Mouse (Mus musculus): ENCODE results near the gene 4930467E23Rik.
A peak's percentile ranks its signal among the peaks of the same experiment; 100 is the strongest.
"Not testable (repeated sequence)": the region's sequence is repeated elsewhere in the genome, so short reads cannot be mapped to it uniquely, and the experiment has no call there.

Gene 4930467E23Rik

DNA sequence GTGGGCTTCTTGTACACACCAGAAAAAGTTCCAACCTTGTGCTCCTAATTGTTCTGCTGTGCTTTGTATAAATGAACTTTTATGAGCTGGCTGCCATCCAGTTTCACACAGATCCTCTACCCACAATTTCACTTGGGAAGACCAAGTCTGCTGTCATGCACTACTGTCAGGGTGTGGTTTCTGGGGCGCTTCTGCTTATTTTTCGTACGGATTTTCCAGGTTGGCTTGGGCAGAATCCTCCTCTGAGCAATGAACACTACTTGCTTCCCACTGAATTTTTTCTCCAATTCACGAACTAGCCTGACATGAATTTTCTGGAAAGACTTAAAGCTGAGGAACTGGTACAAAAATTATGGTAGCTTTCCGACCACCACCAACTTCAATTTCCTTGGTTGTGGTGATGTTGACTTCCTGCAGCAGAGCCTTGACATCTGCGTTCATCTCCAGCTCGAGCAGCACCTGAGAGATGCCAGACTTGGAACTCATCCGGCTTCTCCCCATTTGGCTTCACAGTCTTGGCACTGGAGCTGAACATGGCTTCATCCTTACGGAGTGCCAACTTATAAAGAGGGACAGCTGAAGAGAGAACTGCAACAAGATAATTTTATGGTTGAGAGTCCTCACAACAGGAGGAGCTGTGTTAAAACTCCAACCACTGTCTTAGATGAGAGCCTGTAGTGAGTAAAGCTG is 18.1 kb upstream of the 4930467E23Rik start:
- not testable (repeated sequence) for DNase-seq

DNA sequence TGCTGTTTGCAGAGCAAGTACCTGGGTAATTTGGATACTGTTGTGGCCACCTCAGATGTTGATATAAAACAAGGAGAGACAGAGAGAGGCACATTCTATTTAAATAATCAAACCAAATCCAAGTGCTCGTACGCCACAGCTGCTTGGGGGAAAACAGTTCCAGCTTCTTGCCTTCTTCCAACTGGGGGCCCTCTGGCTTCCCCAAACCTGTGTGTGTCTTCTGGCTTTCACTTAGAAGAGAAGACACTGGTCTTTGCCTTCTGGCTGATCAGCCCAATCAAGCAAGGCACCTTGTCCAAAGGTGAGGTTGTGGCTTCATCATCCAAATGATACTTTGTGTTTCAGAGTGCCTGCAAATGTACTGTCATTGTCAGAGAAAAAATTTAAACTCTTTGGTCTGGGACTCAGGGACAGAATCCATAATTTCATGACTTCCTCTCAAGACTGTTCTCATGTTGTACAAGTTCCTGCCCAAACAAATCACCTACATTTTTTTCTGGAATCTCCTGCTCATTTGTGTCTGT is 17.1 kb upstream of the 4930467E23Rik start:
- not testable (repeated sequence) for DNase-seq

DNA sequence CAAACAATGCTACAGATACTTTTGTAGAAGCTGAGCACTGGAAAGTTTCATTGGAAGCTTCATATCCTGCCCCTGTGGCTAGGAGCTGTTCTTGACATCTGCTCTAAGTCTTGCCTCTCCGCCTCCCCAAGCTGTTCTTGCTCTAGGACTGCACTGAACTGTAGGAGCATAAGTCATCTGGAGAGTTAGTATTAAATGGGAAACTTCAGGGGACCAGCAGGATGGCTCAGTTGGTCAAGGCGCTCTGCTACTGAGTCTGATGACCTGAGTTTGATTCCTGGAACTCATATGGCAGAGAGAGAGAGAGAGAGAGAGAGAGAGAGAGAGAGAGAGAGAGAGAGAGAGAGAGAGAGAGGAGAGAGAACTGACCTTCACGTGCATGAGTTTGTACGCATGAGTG is 16.6 kb upstream of the 4930467E23Rik start:
- not testable (repeated sequence) for DNase-seq

GRCm38 (mm10) chr8:19713232-19713834 is 16.0 kb upstream of the 4930467E23Rik start:
- not testable (repeated sequence) for DNase-seq

GRCm38 (mm10) chr8:19714426-19714825 is 14.9 kb upstream of the 4930467E23Rik start:
- not testable (repeated sequence) for DNase-seq

DNA sequence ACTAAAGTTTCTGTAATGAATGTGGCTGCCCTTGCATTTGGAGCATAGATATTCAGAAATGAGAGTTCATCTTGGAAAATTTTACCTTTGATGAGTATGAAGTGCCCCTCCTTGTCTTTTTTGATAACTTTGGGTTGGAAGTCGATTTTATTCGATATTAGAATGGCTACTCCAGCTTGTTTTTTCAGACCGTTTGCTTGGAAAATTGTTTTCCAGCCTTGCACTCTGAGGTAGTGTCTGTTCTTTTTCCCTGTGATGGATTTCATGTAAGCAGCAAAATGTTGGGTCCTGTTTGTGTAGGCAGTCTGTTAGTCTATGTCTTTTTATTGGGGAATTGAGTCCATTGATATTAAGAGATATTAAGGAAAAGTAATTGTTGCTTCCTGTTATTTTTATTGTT is 14.1 kb upstream of the 4930467E23Rik start:
- DNase-seq = not testable (repeated sequence)

- DNase-seq = peak; percentile 24
Measured at GRCm38 (mm10) chr8:19717851-19718250, 11.5 kb upstream of the 4930467E23Rik start.

- peak; percentile 56 for DNase-seq
Measured at GRCm38 (mm10) chr8:19719513-19719912, 9.9 kb upstream of the 4930467E23Rik start.

GRCm38 (mm10) chr8:19724871-19725270 is 4.5 kb upstream of the 4930467E23Rik start:
- not testable (repeated sequence) for DNase-seq

GRCm38 (mm10) chr8:19751773-19752172 is 22.4 kb downstream of the 4930467E23Rik start:
- not testable (repeated sequence) for DNase-seq

GRCm38 (mm10) chr8:19754178-19754577 is 24.8 kb downstream of the 4930467E23Rik start:
- DNase-seq = not testable (repeated sequence)

DNA sequence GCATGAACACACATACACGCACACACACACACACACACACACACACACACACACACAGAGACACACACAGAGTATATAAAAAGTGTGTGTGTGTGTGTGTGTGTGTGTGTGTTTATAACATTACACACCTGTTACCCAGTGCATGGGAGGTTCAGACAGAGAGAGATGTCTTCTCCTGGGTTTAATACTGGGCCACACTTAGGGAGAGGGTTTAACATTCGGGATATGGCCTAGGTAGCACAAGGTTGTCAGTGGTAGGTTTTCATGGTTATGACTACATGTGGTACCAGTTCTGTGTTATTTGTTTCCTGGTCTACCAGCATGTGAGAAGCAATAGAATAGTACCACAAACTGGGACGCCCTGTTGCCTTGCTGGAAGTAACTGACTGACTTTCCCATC is 25.6 kb downstream of the 4930467E23Rik start:
- DNase-seq = not testable (repeated sequence)

- DNase-seq = not testable (repeated sequence)
Measured at GRCm38 (mm10) chr8:19761660-19762059, 32.3 kb downstream of the 4930467E23Rik start.

DNA sequence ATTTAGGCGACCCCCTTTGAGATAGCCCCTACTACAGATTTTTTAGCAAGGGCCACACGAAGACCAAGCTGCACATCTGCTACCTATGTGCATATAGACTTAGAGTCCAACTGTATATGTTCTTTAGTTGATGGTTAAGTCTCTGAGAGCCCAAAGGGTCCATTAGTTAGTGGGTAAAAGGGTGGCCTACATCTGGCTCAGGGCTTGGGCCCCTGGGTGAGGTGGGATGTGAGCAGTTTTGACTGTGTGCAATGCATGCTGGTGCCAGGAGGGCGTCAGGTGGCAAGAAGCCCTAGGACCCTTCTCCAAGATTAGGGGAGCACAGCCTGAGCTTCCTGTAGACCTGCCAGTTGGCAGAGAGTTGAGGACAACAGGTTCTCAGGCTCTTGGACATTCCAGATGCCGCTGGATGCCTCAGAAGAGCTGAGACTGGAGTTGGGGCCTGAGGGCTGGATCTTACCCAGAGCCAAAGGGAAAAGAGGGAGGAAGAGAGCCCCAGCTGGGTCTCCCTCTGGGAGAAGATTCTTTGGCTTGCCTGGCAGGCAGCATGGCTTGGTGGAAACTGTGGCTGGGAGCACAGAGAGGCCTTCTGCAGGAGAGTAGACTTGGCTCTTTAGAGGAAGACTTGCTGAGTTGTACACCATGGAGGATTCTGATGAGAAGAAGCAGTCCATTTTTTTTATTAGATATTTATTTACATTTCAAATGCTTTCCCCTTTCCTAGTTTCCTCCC is 33.6 kb downstream of the 4930467E23Rik start:
- not testable (repeated sequence) for DNase-seq

DNA sequence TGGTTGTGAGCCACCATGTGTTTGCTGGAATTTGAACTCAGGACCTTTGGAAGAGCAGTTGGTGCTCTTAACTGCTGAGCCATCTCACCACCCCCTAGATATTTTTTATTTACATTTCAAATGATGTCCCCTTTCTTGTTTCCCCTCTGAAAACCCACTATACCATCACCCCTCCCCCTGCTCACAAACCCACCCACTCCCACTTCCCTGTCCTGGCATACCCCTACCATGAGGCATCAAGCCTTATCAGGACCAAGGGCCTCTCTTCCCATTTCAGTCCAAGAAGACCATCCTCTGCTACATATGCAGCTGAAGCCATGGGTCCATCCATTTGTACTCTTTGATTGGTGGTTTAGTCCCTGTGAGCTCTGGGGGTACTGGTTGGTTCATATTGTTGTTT is 36.2 kb downstream of the 4930467E23Rik start:
- DNase-seq = peak; percentile 38

- not testable (repeated sequence) for DNase-seq
Measured at GRCm38 (mm10) chr8:19773461-19773860, 44.1 kb downstream of the 4930467E23Rik start.

GRCm38 (mm10) chr8:19776311-19776710 is 46.9 kb downstream of the 4930467E23Rik start:
- not testable (repeated sequence) for DNase-seq

DNA sequence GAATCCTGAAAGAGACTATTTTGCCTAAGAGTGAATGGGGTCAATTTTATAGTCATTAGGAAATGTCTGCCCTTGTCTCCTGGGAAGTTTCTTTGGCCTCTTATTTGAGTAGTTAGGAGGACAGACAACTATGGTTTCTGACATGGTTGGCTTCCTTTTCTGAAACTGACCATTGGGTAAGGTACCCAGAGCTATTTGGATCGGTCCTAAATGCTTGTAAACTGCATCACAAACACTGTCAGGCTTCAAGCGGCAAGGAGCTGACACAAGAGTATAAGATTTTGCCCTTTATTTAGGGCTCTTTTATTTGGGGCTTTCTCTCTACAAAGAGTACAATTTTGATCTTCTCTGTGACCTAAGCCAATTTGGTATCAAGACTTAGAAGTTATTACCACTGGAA is 48.1 kb downstream of the 4930467E23Rik start:
- DNase-seq = not testable (repeated sequence)

DNA sequence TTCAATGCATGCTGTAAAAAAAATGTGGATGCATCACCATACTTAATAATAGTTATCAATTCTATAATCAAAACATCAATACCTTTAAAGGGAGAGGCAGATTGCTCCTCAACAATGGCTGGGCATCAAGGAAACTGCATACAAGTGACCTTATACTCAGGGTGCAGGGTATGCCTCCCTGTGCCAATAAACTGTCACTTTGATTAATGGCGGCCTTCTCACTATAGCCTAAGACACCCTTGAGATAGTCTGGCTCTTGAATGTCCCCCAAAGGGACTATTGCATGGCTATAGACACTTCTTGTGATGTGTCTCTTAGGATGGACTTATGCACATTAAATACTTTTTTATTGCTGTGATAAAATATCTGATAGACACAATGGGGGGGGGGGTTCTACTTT is 48.8 kb downstream of the 4930467E23Rik start:
- peak; percentile 23 for DNase-seq

DNA sequence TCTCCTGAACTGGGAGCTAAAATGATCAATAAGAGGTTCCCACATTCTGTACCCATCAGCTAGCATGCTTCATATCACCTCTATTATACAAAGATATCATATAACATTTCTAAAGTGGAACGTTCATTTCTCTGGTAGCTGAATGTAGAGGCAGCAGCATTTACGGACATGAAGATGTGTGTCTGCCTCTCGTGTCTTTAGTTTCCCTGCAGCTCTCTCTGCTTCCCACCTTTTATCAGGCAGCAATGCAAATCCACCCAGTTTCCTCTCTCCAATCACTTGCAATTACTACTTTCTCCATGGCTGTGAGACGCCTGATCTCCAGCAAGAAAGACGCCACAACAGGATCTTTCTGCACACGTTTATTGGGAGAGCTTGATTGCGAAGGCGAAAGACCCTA is 49.5 kb downstream of the 4930467E23Rik start:
- not testable (repeated sequence) for DNase-seq

DNA sequence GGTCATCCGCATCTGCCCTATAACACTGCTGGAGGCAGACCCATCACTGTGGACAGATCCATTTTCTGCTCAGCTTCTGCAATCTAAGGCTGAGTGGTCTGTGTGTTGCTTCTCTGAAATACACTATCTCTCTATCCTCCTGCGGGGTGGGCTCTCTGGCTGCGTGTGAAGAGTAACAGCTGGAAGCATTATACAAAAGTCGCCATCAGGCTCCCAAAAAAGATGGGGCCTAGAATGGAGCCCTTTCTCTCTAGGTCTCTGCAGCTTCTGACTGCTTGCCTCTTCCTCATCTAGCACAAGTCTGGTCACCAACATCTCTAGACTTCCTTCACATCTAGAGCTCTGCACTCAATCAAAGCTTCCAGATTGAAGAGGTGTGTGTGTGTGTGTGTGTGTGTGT is 50.8 kb downstream of the 4930467E23Rik start:
- DNase-seq = not testable (repeated sequence)

- DNase-seq = not testable (repeated sequence)
Measured at GRCm38 (mm10) chr8:19780658-19781057, 51.3 kb downstream of the 4930467E23Rik start.
